Mouse (Mus musculus) left cerebral cortex, postnatal 14 days (tissue): ENCODE measurements around the gene Pef1. TPM values are rescaled to one million over a fixed set of nuclear protein-coding genes. Genes with fewer than 3 reads are reported as not detected.

Experiments
- DNase-seq, 2 experiments: peaks; one replicate each; pipeline ENCODE4 v3.0.0; 2021 to 2022; ENCODE audit warnings: low spot score in 2 of 2, mixed read lengths in 1 of 2
- intact Hi-C: fragments of 180-260 bp; cut with DNase I; formaldehyde crosslinking; loops from one replicate; pipeline ENCODE4 v1.15.1; 2025
- total RNA-seq, 2 experiments: library from RNA; stranded (reverse); gene quantifications; 2 replicates each; pipeline ENCODE4 v1.2.3; 2021

Gene Pef1
- total RNA-seq, 2 experiments from 2014 or later = 47.6 to 49.2 TPM

DNA sequence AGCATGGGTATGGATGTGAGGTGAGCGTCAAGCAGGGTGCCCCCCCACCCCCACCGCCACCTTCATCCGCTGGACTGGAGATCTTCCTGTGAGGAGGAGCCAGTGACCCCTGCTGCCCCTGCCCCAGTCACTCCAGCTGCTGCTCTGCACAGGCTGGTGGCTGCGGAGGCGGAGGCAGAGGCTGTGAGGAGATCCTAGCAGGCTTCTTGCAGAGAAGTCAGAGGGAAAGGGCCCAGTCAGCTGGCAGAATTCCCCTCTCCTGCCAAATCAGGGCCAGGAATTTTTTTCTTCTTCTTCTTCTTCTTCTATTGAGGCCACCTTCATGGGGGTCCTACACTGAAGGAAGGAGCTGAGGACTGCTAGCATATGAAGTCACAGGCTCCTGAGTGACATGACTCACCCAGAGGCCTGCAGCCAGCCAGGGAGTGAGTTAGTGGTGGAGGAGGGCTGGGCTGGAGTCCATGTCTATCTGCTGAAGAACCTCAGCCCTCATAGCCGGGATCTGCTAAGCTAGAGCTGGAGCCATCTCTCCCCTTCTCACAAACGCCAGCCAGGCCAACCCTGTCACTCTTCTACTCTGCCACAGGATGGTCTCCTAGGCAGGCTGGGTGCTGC is 17.9 kb upstream of the Pef1 start:
- intact Hi-C loops = no loop called here
- DNase-seq = no peak

DNA sequence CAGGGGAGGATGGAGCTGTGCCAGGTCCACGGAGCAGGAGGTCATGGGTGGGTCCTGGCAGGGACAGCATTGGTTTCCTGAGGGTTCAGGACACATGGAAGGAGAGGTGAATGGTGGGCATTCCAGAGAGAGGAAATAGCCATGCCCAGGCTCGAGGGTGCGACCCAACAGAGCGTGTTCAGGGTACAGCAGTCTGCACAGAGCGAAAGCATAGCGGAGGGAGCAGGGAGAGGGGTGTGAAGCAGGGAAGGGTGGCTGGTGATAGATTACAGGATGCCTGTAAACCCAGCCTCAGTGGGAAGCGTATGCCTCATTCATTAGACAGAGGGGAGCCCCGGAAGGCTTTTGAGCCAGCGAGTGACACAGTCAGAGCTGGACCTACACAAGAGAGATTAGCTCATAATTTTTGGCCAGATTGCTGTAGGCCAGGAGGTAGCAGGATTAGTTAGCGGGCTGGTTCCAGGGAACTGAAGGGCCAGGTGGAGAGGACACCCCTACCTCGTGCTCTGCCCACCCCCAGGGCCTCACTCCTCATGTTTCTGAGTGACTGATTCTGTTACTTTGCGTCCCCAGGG is 17.0 kb upstream of the Pef1 start:
- DNase-seq = no peak
- intact Hi-C loops = loop anchor here (5.0 kb wide), 1 partner anchor 303 kb away; no protein-coding TSS in a partner anchor

DNA sequence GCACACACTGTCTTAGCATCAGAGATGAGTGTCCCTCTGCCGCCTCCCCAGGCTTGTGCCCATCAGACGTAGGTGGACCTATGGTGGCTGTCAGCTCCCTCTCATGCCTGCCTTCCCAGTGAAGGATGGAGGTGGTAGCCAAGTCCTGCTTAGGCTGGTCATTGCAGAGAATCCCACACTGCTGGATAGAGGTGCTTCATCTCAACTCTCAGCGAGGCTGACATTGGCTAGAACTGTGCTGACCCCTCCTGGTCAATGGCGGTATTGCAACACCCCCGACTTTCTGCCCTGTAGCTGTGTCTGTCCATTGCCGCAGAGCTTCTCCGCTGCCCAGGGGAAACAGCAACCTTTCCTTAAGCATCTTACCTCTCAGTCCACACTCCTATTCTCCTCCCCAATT is 15.1 kb upstream of the Pef1 start:
- DNase-seq = peak; percentile 93 to 96
- intact Hi-C loops = loop anchor here (1.0 to 5.0 kb wide), 3 partner anchors 51 to 305 kb away; no protein-coding TSS in a partner anchor

DNA sequence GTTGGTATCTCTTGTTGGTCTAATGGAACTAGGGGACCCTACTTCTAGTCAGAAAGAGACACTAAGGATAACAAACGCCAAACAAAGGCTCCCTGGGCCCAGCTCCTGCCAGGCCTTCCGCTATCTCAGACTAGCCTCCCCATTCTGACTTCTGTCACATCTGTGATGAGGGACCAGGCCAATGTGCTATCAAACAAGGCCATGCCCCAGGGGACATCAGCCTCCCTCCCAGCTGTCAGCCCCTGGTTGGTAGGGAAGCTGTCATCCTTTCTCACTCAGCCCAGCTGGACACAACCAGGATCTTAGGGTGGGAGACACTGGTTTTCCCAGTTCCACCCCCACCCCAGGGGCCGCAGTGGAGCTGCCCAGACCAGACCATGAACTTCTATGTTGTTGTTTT is 7.2 kb upstream of the Pef1 start:
- no peak for DNase-seq
- intact Hi-C loops = no loop called here

DNA sequence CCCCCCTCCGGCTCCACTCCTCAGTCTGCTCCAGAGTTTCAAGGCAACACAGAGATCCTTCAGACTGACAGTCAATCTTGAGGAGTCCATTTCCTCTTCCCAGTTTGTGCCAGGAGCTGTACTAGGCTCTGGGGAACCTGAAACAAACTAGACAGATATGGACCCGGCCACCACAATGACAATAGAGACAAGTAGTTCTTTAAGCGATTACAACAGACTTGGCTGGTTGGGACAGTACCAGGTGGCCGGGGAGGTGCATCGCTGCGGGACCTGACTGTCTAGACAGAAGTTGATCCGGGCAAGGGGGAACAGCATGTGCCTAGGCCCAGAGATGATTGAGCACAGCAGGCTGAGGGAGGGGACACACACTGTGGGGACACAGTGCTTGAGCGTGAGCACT is 1.2 kb upstream of the Pef1 start:
- intact Hi-C loops = no loop called here
- DNase-seq = no peak

DNA sequence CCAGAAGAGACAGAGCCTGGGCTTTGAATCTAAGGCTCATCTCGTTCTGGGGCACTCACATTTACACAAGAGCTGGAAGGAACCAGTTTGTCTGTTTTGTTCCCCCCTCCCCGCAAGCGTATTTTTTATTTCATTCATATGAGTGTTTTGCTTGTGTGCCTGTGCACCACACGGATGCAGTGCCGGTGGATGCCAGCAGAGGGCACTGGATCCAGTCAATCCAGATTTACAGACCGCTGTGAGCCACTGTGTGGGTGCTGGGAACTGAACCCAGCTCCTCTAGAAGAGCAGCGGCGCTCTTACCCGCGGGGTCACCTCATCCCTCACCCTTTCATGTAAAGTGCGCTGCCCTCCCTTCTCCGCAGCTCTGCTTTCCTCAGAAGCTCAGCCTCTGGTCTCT is 1.3 kb downstream of the Pef1 start:
- DNase-seq = no peak
- intact Hi-C loops = no loop called here

DNA sequence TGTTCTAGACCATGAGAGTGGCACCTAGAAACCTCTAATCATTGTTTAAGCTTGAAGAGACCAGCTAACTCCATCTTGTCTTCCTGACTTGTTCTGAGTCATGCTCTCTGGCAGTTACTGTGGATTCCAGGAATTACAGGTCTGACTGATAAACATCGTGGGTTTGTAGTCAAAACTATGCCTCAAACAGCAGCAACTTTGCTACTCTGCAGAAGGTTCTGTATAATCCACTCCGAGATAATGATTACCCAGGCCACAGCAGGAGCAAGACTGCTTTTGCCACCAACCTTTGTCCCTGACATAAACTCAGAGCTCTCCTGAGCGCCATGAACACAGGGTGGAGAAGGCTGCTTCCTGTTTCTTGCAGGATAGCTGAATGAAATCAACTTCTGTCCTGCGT is 2.2 kb downstream of the Pef1 start:
- intact Hi-C loops = no loop called here
- DNase-seq = no peak

DNA sequence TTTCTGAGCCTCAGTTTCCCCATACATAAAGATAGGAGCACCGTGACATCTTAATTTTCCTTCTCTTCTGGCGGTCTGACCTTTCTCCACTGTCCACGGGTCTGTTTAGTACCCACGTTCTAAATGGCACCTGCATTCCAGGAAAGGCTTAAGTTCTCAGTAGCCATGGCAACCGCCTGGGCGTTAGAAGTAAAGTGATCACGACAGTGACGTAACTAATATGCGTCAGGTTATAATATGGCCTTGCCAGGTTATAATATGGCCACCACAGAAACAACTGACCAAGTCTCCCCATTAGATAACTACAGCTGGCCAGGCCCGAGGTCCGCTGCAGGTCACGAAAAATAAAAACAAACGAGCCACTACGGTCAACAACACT is 4.7 kb downstream of the Pef1 start:
- no peak for DNase-seq
- intact Hi-C loops = no loop called here

DNA sequence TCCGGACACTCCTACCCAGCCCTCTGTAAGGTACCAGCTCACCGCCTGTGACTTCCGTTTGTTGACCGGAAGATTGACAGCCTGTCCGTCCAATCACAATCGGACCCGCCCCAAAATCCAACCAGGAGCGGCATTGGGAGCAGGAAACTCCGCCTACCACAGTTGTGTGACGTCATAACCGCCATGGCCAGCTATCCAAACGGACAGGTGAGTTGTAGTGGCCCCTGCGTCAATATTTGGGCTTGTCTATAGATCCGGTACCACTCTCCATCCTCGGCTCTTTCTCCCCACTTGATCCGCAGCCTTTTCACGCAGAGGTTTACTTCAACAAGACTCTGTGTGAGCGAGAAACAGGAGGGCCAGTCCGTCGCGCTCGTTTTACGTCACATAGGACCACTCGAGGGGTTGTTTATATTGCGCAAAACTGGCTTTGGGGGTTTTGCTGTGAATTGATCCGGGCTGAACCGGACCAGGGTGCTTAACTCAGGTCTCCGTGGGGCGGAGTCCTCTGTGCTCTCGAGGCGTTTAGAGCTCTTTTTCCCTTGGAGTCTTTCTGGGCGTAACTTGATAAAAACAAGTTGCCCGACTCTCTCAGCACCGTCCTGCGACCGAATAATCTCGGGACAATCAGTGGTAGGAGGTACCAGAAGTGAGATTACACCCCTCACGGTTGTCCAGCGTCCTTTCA is 5.2 kb downstream of the Pef1 start:
- intact Hi-C loops = no loop called here
- DNase-seq = peak; percentile 100

DNA sequence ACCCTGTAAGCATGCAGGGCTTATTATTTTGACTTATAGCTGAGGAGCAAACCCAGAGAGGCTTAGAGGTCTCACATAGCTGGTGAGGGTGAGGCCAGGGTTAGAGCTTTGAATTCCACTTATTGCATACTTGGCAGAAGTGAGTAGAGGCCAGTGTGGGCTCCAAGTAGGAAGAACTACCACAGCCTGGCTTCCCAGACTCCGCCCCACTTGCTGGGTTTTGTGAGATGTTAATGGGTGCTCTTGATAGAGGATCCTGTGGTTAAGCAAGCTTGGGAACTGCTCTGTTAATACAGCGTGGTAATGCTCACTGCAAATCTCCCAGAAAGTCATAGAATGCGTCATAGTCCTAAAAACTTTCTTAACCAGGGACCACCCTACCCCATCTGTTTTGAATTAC is 6.6 kb downstream of the Pef1 start:
- intact Hi-C loops = no loop called here
- DNase-seq = no peak

DNA sequence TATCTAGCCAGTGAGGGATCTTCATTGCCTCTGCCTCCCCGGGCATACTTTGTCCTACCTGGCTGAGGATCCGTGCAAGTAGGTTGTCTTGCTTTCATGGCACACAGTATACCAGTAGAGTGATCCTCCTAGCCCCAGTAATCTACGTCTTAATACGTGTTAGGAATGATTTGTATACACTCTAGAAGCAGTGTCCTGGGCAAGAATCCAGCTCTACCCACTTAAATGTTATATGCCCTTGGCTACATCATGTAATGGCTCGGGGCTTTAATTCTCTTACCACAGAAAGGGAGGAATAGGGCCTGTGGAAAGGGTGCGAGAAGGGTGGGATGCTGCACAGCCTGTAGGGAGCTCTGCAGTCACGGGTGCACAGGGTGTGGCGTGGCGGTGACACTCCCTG is 7.3 kb downstream of the Pef1 start:
- no peak for DNase-seq
- intact Hi-C loops = no loop called here

DNA sequence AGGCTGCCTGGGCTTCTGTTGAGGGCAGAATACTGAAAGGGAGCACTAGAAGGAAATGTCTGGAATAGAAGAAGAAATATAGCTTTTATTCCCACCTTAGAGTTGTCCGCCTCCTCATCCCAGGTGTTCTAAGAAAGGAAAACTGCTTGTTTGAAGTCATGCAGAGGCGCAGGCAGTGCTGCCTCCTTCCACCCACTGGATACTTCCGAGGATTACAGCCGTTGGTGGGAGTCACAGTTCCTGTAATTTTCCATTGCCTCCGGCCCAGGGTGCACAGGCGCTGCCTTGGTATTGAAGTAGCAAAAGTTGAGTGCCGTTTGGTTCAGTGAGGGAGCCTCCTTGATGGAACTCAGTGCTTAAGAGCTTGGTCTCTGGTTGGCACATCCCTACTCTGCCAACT is 7.7 kb downstream of the Pef1 start:
- intact Hi-C loops = no loop called here

DNA sequence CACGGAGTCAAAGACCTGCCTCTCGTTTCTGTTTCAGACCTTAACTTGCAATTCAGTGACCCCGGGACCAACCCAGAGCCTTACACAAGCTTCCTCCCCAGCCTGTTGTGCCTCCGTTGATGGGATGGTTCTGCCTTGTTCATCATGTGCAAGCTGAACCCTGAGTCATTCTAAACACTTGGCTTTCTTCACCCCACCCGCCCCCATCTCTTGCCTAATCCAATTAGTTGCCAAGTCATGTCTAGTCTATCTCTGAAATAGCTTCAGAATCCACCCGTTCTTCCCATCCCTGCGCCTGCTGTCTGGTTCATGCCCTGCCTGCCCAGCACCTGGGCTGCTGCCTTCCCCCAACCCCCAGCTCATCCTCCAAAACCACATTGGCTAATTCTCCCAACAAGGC is 9.9 kb downstream of the Pef1 start:
- DNase-seq = no peak
- intact Hi-C loops = no loop called here

More for the DNA sequence above, 7.7 kb downstream of the Pef1 start:
- DNase-seq = peak in 1 of 2 experiments; percentile 24

DNA sequence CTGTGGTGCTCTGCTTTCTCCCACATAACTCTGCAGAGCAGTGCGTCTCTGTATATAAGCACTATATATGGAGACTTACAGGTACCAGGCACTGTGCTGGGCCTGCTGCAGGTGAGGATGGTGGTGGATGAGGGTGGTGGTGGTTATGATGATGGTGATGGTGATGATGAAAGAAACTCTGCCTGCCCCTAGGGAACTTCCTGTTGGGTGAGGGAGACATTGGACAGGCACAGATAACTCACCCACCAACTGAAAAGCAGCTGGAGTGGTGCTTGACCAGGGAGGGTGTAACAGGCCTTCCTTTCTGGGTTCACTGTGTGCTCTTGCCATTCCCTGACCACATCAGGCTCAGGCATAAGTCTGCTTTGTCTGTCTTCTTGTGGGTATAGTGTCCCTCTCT is 10.4 kb downstream of the Pef1 start:
- DNase-seq = no peak
- intact Hi-C loops = no loop called here

DNA sequence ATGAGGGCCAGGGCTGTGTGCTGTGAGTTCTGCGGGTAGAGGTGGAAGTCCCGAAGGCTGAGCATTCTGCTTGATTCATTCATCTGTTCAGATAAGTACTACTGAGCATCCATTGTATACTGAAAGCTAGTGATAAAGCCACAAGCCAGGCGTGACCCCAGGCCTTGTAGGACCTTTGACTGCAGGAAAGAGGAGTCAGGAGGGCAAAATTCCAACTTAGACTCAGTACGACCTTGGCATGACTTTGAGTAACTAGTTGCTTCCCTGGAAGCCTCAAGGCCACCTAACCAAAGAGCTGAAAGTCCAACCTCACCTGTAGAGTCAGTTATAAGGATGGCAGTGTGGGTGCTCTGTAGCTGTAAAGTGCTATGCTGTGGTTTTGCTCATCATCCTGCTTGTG is 18.4 kb downstream of the Pef1 start:
- intact Hi-C loops = no loop called here
- no peak for DNase-seq

DNA sequence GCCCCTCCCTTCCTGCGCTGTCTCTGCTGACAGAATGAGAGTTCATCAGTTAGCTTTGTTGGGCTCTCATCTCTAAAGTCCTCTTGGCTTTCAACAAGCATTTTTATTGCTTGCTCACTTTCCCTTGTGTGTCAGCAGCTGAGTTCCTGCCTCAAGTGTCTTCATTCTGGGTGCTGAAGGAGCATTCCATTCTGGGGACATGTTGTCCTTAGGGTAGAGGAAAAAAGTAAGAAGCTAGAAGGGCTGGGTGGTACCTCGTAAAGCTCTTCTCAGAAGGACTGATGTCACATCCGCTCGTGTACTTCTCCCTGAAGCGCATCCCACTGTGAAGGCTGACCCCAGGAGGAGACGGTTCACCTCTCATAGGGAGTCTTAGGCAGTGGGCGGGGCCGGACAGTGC is 19.2 kb downstream of the Pef1 start:
- DNase-seq = no peak

DNA sequence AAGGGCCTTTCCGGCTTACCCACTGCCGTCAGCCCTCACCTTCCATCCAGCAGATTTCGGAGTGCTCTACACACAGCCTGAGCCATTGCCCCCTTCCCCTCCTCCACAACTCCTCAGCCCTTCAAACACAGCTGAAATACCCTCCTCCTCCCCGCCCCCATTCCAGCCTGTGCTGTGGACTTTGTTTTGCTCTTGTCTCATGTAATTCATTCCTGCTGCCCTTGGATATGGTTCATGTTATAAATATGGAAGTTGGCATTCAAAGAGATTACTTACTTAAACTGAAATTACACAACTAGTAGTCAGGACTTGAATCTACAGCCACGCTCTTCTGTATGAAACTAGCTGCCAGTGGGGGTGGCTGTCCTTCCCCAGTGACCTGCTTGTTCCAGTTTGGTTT is 20.7 kb downstream of the Pef1 start:
- no peak for DNase-seq

More for the DNA sequence above, 19.2 kb downstream of the Pef1 start:
- intact Hi-C loops = no loop called here

DNA sequence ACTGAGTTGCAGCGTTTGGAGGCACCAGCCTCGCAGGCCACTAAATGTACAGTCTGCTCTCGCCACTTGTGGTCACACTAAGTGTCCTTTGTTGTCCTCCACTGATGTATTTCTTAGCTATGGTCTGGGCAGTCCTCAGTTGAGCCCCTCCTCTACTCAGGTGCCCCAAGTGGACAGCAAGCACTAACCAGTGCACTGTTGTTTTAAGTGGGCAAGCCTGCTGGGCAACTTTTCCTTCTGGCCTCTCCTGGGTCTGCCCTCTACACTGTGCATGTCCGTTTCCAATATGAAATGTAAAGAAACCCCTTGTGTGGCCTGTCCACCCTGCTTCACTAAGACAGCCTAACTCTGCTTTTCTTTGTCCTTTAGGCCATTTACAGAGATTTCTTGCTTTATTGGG is 21.8 kb downstream of the Pef1 start:
- intact Hi-C loops = no loop called here
- DNase-seq = no peak

More for the DNA sequence above, 20.7 kb downstream of the Pef1 start:
- intact Hi-C loops = no loop called here

DNA sequence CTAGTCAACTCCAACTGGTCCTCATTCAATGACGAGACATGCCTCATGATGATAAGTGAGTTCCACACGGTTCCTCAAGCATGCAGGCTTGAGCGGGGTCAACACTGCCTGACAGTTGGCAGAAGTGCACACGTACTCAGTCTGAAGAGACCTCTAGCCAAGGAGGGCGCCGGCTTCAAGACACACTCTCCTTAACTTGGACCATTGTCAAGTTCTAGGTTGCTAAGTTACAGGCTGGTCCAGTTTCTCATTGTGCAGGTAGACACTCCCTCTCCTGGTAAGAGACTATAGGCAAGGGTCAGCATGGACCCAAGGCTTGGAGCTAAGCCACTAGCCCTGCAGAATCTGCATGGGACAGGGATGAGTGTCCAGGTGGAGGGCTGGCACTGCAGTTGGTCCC is 22.8 kb downstream of the Pef1 start:
- no peak for DNase-seq
- intact Hi-C loops = no loop called here

DNA sequence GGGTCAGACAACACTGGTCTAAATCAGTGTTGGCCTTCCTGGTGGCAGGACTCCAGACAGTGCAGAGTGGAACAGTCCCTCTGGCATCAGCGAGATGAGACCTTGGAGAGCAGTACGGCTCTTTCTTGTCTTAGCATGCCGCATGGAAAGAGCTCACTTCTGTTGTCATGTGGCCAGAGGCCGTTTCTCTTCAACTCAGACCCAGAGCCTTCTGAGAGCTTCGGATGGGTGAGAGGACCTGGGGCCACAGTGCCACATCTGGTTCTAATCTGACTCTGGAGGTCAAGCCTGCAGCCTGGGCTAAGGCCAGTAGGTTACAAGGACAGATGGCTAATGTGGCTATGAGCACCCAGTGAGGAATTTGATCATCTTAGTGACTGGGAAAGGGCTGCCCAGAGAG is 23.6 kb downstream of the Pef1 start:
- intact Hi-C loops = no loop called here
- no peak for DNase-seq

DNA sequence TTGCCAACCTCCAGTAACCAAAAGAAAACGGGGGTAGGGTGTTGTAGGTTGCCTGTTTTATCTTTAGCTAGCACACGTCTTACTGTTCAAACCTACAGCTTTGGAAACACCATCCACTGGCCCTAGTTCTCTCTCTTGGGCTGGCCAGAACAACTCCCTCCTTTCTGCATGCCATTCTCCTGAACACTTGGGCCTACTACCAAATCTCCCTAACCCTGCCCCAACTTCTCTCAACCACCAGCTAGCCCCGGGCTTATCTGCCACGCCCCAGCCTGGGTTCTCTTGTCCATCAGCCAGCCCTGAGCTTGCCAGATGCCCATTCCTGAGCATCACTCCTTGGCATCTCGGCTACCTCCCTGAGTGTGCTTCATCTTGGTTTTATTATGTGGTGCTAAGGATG is 26.5 kb downstream of the Pef1 start:
- no peak for DNase-seq
- intact Hi-C loops = no loop called here
